Mouse (Mus musculus): ENCODE measurements around the gene Abhd2. TPM values are rescaled to one million over a fixed set of nuclear protein-coding genes. Genes with fewer than 3 reads are reported as not detected.
A peak's percentile ranks its signal among the peaks of the same experiment; 100 is the strongest.

Gene Abhd2
- polyA plus RNA-seq (2012): 1.0 and 1.6 TPM in 2 replicates

DNA sequence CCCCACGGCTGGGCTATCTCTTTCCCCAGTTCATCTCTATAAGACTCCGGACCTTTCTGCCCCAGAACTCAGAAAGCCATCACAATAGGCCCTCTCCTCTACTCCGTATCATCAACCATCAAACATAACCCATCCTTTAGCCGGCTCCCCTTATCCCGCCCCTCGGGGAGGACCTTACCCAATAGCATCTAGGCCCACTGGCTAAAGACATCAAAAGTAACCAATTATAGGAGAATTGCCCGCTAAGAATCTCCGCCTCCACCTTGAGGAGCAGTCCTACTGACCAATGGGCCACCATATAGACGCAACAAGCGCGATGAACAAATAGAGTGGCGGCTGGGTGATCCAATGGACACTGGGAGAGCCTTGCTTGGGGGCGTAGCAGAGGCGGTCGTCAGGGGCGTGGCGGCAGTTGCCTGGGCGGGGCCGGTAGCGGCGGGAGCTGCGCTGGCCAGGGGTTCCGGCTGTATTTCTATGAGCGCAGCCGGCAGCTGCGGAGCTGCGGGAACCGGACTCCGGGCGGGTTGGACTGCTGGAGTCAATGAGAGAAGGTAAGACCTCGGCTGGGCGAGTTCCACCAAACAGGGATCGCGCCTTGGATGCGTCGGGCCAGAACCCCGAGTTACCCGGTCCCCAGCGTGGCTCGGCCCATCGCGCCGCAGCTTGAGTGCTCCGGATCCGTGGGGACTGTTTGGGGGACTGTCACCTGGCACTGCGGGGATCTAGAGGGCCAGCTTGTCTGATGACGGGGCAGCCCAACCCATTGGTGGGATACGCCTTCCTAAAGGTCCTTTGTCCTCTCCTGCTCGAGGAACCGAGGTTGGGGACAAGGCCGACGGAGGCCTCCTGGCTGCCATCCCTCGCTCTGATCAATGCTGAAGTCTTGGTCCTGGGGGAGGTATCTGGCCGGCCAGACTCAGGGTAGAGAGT is at the start of gene Abhd2:
TSS of gene Abhd2 (plus strand) at position 411 of the 930 bp plus-strand sequence.
- Histone ChIP-seq H3K4me1 (ENCODE audit: control insufficient read depth) (peaks cover 93% of the 10 kb centered on the region), H3K4me3 (replicated peaks) (peak within 1 kb of the TSS; percentile 86), H3K36me3 (ENCODE audit: control insufficient read depth) (peaks cover 36% of the 10 kb centered on the region), H3K27me3 (ENCODE audit: control insufficient read depth) (no peaks in the 10 kb centered on the region), H3K9me3 (ENCODE audit: control insufficient read depth, low read length) (no peaks in the 10 kb centered on the region)
- no peak for TF ChIP-seq TAL1 (IDR thresholded peaks at IDR 0.05; ENCODE audit: low read length)
- no peak for TF ChIP-seq GATA1 (IDR thresholded peaks at IDR 0.05; ENCODE audit: low read length)

DNA sequence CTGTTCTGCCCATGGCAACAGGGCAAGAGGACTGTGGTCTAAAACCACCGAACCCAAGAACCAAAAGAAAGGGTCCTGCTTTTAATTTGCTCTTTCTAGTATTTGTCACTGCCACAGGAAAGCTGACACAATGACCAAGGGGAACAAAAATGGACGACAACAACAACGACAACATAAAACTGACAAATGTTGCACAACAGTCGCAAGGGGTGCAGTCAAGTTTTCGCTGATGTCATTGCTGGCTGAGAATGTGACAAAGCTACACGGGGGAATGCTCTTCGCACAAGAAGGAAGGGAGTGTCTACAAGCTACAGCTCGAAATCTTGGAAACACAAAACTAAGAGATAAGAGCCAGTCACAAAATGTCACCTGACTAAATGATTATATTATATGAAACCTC is 47.5 kb upstream of the Abhd2 start:
- H3K9me3 ChIP-seq (ENCODE audit: control insufficient read depth, low read length): no peaks in the 10 kb centered on the region
- H3K36me3 ChIP-seq (ENCODE audit: control insufficient read depth): no peaks in the 10 kb centered on the region
- H3K4me1 ChIP-seq (ENCODE audit: control insufficient read depth): no peaks in the 10 kb centered on the region
- no peak overlapping the region for H3K4me3 ChIP-seq (replicated peaks)
- TF ChIP-seq GATA1 (IDR thresholded peaks at IDR 0.05; ENCODE audit: low read length) (no peak), TAL1 (IDR thresholded peaks at IDR 0.05; ENCODE audit: low read length) (no peak)
- no peaks in the 10 kb centered on the region for H3K27me3 ChIP-seq (ENCODE audit: control insufficient read depth)

DNA sequence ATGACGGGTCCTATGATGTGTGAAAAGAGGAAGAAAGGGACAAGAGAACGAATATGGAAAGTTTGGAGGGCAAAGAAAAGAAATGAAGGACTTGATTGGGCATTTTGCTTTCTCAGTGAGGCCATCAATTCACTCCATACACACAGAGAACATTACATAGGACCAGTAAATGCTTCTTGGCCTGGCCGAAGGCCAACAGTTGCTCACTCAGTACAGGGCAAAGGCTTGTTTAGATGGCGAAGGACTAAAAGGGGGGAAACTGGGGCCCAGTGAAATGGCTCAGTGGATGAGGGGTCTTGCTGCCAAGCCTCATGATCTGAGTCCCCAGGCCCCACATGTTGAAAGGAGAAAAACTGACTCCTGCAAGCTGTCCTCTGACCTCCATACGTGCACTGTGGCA is 46.8 kb upstream of the Abhd2 start:
- Histone ChIP-seq H3K4me3 (replicated peaks) (no peak overlapping the region), H3K4me1 (ENCODE audit: control insufficient read depth) (no peaks in the 10 kb centered on the region), H3K27me3 (ENCODE audit: control insufficient read depth) (no peaks in the 10 kb centered on the region), H3K36me3 (ENCODE audit: control insufficient read depth) (no peaks in the 10 kb centered on the region), H3K9me3 (ENCODE audit: control insufficient read depth, low read length) (no peaks in the 10 kb centered on the region)
- TF ChIP-seq GATA1 (IDR thresholded peaks at IDR 0.05; ENCODE audit: low read length): no peak
- no peak for TF ChIP-seq TAL1 (IDR thresholded peaks at IDR 0.05; ENCODE audit: low read length)

DNA sequence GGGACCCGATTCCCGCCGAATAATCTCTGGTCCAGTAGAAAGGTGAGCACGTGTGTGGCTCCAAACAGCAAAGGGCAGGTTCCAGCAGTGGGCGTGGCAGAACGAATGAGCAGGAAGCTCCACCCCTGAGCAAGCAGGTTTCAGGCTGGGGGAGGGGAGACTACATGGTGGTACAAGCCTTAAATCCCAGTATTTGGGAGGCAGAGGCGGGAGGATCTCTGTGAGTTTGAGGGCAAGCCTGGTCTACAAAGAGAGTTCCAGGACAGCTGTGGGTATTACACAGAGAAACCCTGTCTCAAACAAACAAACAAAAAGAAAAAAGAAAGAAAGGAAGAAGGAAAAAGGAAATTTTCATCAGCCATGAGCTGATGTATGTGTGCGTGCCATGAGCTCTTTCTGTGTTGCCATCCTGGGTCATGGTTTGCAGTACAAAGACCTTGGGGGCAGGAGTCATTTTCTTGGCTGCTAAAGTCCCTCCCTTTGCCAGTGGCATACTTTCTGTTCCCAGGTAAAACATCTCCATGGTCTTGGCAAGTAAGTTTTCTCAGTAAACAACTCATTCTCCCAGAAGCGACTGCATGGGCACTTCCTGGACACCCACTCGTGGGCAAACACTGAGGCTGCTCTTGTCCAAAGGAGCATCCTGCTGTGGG is 46.0 kb upstream of the Abhd2 start:
- TF ChIP-seq GATA1 (IDR thresholded peaks at IDR 0.05; ENCODE audit: low read length) (no peak), TAL1 (IDR thresholded peaks at IDR 0.05; ENCODE audit: low read length) (no peak)
- Histone ChIP-seq H3K27me3 (ENCODE audit: control insufficient read depth) (no peaks in the 10 kb centered on the region), H3K4me3 (replicated peaks) (no peak overlapping the region), H3K4me1 (ENCODE audit: control insufficient read depth) (no peaks in the 10 kb centered on the region), H3K9me3 (ENCODE audit: control insufficient read depth, low read length) (no peaks in the 10 kb centered on the region), H3K36me3 (ENCODE audit: control insufficient read depth) (no peaks in the 10 kb centered on the region)

DNA sequence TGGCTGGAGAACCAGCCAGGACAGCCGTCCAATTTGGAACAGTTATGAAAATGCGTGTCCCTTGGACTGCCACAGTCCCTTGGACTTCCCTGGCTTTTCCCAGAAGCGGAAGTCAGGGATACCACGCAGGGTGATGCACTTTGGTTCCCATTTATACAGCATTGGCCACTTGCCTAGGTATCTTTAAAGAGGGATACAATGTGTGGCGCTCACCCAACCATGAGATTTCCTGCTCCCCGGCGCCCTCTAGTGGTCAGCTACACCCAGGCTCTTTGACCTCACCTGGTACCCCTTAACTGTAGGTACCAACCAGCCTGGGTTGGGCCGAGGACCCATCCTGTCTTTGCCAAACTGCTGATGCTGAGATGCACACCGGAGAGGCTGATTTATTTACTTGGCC is 44.5 kb upstream of the Abhd2 start:
- H3K4me3 ChIP-seq (replicated peaks): no peak overlapping the region
- no peaks in the 10 kb centered on the region for H3K36me3 ChIP-seq (ENCODE audit: control insufficient read depth)
- TF ChIP-seq TAL1 (IDR thresholded peaks at IDR 0.05; ENCODE audit: low read length): no peak
- no peak for TF ChIP-seq GATA1 (IDR thresholded peaks at IDR 0.05; ENCODE audit: low read length)
- no peaks in the 10 kb centered on the region for H3K27me3 ChIP-seq (ENCODE audit: control insufficient read depth)
- no peaks in the 10 kb centered on the region for H3K4me1 ChIP-seq (ENCODE audit: control insufficient read depth)
- no peaks in the 10 kb centered on the region for H3K9me3 ChIP-seq (ENCODE audit: control insufficient read depth, low read length)

DNA sequence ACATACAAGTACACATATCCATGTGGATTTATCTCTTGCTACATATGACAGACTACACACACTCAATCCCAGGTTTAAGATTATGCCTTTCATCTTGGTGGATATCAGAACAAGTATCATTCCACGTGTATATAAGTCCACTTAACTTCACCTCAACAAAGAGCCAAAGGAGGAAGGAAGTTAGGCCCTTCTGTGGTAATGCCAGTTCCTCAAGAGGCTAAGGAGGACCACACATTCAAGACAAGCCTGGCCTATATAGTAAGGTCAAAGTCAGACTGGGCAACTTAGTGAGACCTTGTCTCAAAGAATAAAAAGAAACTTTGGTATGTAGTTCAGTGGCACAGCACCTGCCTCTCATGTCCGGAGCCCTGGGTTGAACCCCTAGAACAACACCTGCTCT is 41.4 kb upstream of the Abhd2 start:
- Histone ChIP-seq H3K27me3 (ENCODE audit: control insufficient read depth) (0 out of 2 replicates have a peak, but pooled peaks cover 4% of the 10 kb centered on the region), H3K9me3 (ENCODE audit: control insufficient read depth, low read length) (no peaks in the 10 kb centered on the region), H3K4me1 (ENCODE audit: control insufficient read depth) (no peaks in the 10 kb centered on the region), H3K4me3 (replicated peaks) (no peak overlapping the region), H3K36me3 (ENCODE audit: control insufficient read depth) (no peaks in the 10 kb centered on the region)
- no peak for TF ChIP-seq TAL1 (IDR thresholded peaks at IDR 0.05; ENCODE audit: low read length)
- TF ChIP-seq GATA1 (IDR thresholded peaks at IDR 0.05; ENCODE audit: low read length): no peak

DNA sequence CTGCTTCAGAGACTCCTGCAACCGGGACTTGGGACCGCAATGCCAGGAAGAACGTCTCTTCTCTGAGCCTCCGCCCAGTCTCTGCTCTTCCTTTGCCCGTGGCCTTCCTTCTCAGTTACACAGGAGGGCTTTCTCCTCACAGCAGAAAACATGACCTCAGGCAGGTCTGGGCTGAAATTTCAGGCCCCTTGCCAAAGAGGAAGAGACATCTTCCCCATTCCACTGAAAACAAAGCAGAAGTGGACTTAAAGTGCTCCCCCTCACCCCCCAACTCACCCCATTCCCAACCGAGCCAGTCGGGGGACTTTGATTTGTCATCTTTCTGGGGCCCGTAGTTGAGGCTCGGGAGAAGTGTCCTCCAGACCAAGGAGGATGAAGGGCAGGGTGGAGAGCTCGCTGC is 41.0 kb upstream of the Abhd2 start:
- Histone ChIP-seq H3K36me3 (ENCODE audit: control insufficient read depth) (no peaks in the 10 kb centered on the region), H3K4me3 (replicated peaks) (no peak overlapping the region), H3K4me1 (ENCODE audit: control insufficient read depth) (no peaks in the 10 kb centered on the region), H3K9me3 (ENCODE audit: control insufficient read depth, low read length) (no peaks in the 10 kb centered on the region), H3K27me3 (ENCODE audit: control insufficient read depth) (0 out of 2 replicates have a peak, but pooled peaks cover 4% of the 10 kb centered on the region)
- no peak for TF ChIP-seq GATA1 (IDR thresholded peaks at IDR 0.05; ENCODE audit: low read length)
- TF ChIP-seq TAL1 (IDR thresholded peaks at IDR 0.05; ENCODE audit: low read length): no peak

DNA sequence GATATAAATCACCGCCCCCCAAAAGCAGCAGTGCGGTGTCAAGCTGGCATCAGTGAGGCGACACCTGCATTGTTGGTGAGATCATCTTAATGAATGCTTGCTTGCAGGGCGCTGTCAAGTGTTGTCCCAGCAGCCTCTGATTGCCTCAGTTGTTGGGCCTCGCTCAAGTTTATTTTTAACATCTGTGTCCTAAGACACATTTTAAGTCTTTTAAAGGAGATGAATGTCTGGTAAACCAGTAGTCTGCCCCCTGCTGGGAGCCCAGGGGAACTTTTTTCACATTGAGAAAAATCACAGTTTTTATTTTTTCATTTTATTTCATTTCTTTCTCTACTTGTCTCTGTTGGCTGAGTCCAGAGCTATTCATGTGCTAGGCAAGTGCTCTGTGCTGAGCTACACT is 34.3 kb upstream of the Abhd2 start:
- Histone ChIP-seq H3K27me3 (ENCODE audit: control insufficient read depth) (0 out of 2 replicates have a peak, but pooled peaks cover 4% of the 10 kb centered on the region), H3K4me1 (ENCODE audit: control insufficient read depth) (no peaks in the 10 kb centered on the region), H3K4me3 (replicated peaks) (no peak overlapping the region), H3K36me3 (ENCODE audit: control insufficient read depth) (no peaks in the 10 kb centered on the region), H3K9me3 (ENCODE audit: control insufficient read depth, low read length) (no peaks in the 10 kb centered on the region)
- no peak for TF ChIP-seq GATA1 (IDR thresholded peaks at IDR 0.05; ENCODE audit: low read length)
- TF ChIP-seq TAL1 (IDR thresholded peaks at IDR 0.05; ENCODE audit: low read length): no peak

DNA sequence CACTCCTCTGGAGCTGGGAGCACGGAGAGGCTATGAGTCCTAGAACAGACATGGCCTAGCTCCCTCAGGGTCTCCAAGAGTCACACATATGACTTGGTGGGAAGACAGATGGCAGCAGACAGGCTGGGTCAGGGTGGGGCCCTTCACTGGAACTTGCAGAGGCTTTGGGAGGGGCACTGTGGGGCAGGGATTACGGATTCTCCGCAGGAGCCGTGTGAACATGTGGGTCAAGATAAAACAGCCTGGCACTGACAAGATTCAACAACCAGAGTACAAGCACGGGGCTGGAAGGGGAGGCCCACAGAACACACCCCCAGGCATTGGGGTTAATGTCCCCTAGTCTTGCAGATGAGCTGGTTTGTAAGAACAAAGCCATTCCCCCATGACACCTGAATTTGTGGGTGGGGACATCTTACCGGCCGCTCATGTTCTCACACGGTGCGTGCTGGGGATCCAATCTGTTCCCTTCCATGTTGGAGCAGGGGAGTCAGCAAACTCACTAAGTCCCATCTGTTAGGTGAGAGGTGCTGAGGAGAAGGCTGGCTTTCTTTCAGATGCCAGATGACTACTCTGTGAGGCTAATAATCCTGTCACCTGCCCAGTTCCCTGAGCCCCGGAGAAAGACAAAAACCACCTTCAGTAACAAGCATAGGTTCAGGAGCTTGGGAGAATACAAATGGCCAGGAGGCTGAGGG is 30.9 kb upstream of the Abhd2 start:
- H3K27me3 ChIP-seq (ENCODE audit: control insufficient read depth): peaks cover 13% of the 10 kb centered on the region
- H3K4me1 ChIP-seq (ENCODE audit: control insufficient read depth): peaks cover under 1% of the 10 kb centered on the region
- TF ChIP-seq TAL1 (IDR thresholded peaks at IDR 0.05; ENCODE audit: low read length) (no peak), GATA1 (IDR thresholded peaks at IDR 0.05; ENCODE audit: low read length) (no peak)
- H3K4me3 ChIP-seq (replicated peaks): no peak overlapping the region
- H3K36me3 ChIP-seq (ENCODE audit: control insufficient read depth): no peaks in the 10 kb centered on the region
- H3K9me3 ChIP-seq (ENCODE audit: control insufficient read depth, low read length): no peaks in the 10 kb centered on the region

Measured in erythroblast, embryonic 14.5 days (primary cell).